Mouse (Mus musculus): ENCODE measurements around the gene Ednra.

GRCm38 (mm10) chr8:77741050-77741777 is 16.9 kb upstream of the Ednra start:
- no peak for TF ChIP-seq POLR2A (IDR thresholded peaks at IDR 0.05; ENCODE audit: borderline replicate concordance, extremely low read depth, low read depth, low read length)
- TF ChIP-seq CTCF (IDR thresholded peaks at IDR 0.05; ENCODE audit: insufficient read depth, low read length): no peak

All from lung, adult 2 months (tissue).